In genomic region chr10:118616031-118616615, GRCm38 (mm10) we compare ENCODE assay signal across 23 mouse cellular contexts.
"Had no signal": no experiment of that assay in that cellular context is flagged by ENCODE, and none has a peak within 500 bp of the region (broad histone marks: within the 10 kb centered on the region; RNA-seq: fewer than 3 reads in every experiment).

No protein-coding gene starts in this region.

- DNase-seq: layer of hippocampus, adult 9-11 months; liver; lung, adult 18-20 months; lung, postnatal 10 days; lung, postnatal 36 days; midbrain, embryonic 14.5 days; right cerebral cortex, adult 18-20 months; right cerebral cortex, postnatal 14 days; spleen, adult 18-20 months; thymus, adult 18-20 months; thymus, postnatal 14 days; thymus, postnatal 4 days had no signal

- H3K4me2 ChIP-seq: limb, embryonic 13.5 days; liver, embryonic 12.5 days; liver, embryonic 15.5 days; lung, embryonic 15.5 days; midbrain, embryonic 11.5 days; stomach, embryonic 15.5 days had no signal

- H3K36me3 ChIP-seq: limb, embryonic 10.5 days; limb, embryonic 13.5 days; liver, embryonic 12.5 days; liver, embryonic 15.5 days; lung, embryonic 15.5 days; stomach, embryonic 15.5 days had no signal

- H3K4me3 ChIP-seq: layer of hippocampus, adult 2 months; limb, embryonic 10.5 days; limb, embryonic 13.5 days; liver, embryonic 12.5 days; liver, embryonic 15.5 days; lung, embryonic 15.5 days; megakaryocyte, embryonic 14.5 days; stomach, embryonic 15.5 days had no signal

- H3K4me1 ChIP-seq: limb, embryonic 10.5 days; limb, embryonic 13.5 days; liver, embryonic 12.5 days; liver, embryonic 15.5 days; lung, embryonic 15.5 days; megakaryocyte, embryonic 14.5 days; stomach, embryonic 15.5 days had no signal

- H3K9me3 ChIP-seq: limb, embryonic 10.5 days; limb, embryonic 13.5 days; liver, embryonic 12.5 days; liver, embryonic 15.5 days; lung, embryonic 15.5 days; stomach, embryonic 15.5 days had no signal

- H3K9ac ChIP-seq: limb, embryonic 13.5 days; liver, embryonic 12.5 days; liver, embryonic 15.5 days; lung, embryonic 15.5 days; stomach, embryonic 15.5 days had no signal

- H3K27me3 ChIP-seq: limb, embryonic 13.5 days; liver, embryonic 12.5 days; liver, embryonic 15.5 days; lung, embryonic 15.5 days; stomach, embryonic 15.5 days had no signal

- ATAC-seq: inflammation-experienced regulatory T-cells, adult 6 months; intestine, embryonic 16.5 days; liver, embryonic 12.5 days had no signal

- H3K27ac ChIP-seq: layer of hippocampus, adult 2 months; limb, embryonic 10.5 days; limb, embryonic 13.5 days; liver, embryonic 12.5 days; liver, embryonic 15.5 days; lung, embryonic 15.5 days; stomach, embryonic 15.5 days had no signal
